Mouse (Mus musculus) layer of hippocampus, postnatal 36 days (tissue): ENCODE data around the gene Ctnna3. TPM values are rescaled to one million over a fixed set of nuclear protein-coding genes. Genes with fewer than 3 reads are reported as not detected.
"Not testable (repeated sequence)": the region's sequence is repeated elsewhere in the genome, so short reads cannot be mapped to it uniquely, and the experiment has no call there.

Source experiments
- DNase-seq, 2 experiments: peaks; one replicate each; pipeline ENCODE4 v3.0.0; 2022
- total RNA-seq, 2 experiments: library from RNA; stranded (reverse); gene quantifications; 2 replicates each; pipeline ENCODE4 v1.2.3; 2021

Ctnna3 gene
- total RNA-seq, 2 experiments from 2014 or later, result 1.2 to 1.9 TPM

DNA sequence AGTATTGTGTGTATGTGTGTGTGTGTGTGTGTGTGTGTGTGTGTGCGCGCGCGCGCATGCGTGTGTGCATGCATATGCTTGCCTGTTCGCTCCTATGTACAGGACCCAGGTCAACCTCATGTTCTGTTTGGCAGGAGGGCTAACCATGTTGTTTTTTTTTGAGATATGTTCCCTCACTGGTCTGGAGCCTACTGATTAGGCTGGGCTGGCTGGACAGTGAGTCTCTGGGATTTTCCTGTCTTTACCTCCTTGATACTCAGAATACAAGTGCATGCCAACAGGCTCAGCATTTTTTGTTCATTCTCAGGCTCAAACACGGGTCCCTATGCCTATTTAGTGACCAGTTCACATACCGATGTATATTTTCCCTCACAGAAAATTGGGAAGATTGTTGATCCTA lies 794.1 kb downstream of the Ctnna3 start:
- no peak for DNase-seq

DNA sequence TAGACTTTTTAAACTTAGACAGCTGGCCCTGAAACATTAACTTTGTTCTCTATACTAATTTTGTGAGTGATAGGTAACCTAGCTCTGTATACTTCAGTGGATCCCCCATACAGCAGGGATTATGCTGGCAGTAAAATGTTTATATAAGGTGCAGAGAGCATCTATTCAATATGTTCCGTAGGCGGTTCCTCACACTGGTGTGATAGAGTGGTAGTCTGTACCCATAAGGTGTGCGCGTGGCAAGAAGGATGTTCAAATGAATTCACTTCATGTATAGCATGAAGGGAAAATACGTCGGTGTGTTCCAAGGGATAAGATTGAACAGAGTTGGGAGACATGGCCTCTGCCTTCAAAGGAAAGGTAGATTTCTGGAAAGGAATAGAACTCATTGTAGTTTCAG lies 794.5 kb downstream of the Ctnna3 start:
- no peak for DNase-seq

DNA sequence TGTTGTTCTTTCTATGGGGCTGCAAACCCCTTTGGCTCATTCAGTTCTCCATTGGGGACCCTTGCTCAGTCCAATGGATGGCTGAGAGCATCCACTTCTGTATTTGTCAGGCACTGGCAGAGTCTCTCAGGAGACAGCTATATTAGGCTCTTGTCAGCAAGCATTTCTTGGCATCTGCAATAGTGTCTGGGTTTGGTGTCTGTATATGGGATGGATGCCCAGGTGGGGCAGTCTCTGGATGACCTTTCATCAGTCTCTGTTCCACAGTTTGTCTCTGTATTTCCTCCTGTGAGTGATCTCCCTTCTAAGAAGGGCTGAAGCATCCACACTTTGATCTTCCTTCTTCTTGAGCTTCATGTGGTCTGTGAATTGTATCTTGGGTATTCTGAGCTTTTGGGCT lies 795.9 kb downstream of the Ctnna3 start:
- DNase-seq, result not testable (repeated sequence)

DNA sequence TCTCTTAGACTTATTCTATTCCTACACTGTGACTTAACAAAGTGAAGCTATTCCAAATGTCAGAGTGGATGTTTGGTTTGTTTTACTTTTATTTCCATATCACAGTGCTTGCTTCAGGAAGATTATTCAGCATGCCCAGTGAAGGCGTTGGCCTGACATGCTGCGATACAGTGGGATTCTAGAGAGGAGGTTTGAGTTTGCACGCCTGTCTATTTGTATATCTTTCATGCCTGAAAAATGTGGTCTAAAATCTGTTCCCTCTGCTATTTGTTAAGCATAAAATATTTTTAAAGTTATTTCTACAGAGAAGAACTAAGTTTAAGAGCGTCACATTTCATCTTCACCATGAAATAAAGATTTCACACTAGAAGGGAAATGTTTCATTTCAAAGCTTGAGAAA lies 813.5 kb downstream of the Ctnna3 start:
- DNase-seq, result no peak

DNA sequence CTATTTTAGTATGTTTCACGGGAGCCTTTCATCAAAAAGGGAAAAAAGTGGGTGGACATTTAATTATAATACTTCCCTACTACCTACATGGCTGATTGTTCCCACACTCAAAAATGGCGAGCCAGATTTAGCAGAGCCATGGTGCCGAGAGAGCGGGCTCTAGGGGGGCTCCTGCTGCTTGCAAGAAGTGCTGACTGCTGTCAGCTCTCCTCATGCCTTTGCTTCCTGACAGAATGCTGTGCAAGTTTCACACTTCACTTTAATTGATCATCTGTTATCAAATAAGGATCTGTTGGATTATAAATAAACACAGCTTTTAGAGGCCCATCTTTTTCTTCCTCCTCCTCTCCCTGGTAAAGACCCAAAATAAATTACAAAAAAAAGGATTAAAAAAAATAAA lies 838.3 kb downstream of the Ctnna3 start:
- DNase-seq, result no peak

DNA sequence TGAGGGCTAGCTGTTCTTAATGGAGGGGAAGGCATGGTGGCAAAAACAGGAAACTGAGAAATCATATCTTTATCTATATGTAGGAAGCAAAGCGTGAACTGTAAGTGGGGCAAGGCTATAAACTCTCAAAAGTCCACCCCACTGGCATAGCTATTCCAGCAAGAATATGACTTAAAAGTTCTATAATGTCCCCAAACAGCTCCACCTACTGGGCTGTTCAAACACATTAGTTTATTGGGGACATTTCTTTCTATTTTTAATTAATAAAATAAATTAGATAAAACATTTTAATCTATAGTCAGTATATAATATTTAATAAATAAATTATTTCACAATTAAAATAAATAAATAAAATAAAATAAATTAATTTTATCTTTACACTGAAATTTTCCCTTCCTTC lies 845.2 kb downstream of the Ctnna3 start:
- DNase-seq, result no peak

DNA sequence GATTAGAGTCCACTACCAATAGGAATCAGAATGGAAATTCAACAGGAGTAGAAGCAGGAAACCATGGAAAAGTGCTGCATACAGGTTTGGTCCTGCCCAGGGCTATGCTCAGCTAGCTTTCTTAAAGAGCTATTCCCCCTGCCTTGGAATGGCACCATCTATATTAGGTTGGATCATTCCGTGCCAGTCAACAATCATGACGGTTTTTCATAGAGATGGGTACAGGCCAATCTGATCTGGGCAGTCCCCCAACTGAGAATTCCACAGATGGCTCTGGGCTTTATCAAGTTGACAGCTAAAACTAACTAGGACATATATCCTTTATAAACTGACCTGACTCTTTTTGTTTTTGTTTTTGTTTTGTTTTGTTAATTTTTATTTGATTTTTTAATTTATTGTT lies 848.9 kb downstream of the Ctnna3 start:
- peak in 1 of 2 experiments; percentile 4 for DNase-seq

DNA sequence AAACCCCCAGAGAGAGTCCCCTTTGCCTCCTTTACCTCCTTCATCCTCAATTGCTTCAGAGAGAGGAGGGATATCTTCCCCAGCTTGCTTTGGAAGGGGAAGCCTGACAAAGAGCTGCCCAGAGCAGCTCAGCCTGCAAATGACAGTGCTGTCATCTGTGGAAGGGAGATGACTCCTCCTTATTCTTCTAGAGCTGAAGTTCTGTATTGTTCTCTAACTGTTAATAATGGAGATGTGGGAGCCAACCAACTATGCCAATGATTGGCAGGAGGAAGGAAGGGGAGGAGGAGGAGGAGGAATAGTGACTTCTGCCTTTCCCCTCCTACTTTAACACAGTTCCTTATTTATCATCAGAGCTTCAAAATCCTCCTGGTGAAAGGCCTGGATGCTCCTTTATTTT lies 875.9 kb downstream of the Ctnna3 start:
- peak in 1 of 2 experiments; percentile 1 for DNase-seq

DNA sequence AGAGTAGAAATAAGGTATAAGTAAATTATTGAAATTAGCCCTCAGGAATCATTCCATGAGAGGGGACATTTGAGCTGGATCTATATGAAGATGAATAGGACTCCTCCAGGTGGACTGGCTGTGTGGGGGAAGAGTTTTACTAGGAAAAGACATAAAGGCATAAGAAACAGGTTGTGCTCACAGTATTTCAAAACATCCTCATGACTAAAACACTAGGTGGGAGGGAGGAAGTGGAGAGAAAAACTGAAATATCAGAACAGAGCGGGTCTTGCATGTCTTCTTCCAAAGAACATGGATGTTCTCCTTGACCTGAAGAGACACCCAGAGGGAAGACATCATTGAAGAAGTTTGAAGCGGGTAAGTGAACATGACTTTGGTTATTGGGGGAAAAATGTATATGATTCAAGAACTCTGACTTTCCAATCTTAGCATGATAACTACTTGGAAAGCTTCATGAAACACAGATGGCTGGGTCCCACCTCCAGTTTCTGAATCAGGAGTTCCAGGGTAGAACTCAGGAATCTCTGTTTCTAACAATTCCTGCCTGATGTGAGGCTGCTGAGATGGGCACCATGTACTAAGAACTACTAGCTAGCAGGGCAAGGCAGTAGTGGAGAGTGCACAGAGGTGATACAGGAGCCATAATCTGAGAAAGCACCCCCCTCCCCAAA lies 881.9 kb downstream of the Ctnna3 start:
- no peak for DNase-seq

DNA sequence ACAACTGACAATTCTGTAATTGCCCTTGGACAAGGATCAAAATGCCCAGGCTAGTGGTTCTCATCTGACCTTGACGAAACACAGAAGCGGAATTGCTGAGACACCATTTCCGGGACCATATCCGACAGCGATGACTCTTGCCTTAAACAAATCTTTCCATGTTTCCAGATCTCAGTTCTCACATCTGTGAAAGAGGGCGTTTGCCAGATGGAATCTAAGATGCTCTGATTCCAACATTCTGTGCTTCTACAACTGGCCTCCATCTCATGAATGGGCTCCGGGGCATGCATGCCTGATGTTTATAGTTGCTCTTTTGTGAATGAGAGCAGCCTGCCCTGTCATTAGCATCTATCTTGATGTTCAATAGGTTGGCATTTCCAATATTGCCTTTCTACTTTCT lies 890.4 kb downstream of the Ctnna3 start:
- DNase-seq, result peak; percentile 5 to 8

DNA sequence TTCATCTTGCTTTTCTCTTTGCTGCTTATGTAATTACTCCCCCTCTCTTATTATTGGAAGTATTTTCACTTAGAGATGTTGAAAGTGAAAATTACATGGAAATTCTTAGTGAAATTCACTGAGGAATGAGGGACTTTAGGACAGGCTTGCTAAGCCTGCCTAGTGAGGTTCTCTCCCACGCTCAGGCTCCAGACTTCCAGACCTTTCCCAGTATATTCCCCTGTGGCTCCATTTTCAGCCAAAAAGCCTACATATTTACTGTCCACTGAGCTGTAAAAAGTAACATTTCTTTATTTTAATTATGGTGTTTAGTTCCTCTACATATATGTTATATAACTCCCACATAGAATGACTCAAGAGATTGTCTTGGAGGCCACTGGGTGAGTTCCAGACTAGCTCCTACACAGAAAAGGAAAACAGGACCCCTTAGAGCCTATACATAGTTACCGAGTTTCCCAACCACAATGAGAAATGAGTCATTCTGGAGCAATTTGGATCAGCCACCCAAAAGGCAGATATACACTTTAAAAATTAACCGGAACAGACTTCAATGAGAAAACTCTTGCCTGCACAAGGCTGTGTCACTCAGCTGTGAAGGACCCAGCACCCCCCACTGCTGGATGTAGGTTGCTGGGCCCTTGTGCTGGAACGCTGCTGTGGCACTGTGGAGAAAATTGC lies 912.9 kb downstream of the Ctnna3 start:
- no peak for DNase-seq

DNA sequence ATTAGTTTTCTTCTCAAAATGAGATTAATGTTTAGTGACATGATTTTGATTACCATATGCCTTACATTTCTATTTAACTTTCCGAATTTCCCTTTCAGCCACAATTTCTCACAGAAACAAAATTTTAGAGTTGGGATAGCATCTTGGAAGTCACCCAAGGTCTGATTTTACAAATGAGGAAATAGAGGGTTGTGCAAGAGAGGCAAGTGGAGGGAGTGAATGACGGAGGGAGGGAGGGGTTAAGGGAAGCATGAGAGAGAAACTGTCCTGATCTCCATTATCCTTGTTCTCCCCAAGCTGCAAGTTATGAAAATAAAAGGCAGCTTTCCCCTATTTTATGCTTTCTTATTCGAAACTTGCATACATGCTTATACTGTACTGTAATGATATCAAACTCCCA lies 943.4 kb downstream of the Ctnna3 start:
- DNase-seq, result no peak

DNA sequence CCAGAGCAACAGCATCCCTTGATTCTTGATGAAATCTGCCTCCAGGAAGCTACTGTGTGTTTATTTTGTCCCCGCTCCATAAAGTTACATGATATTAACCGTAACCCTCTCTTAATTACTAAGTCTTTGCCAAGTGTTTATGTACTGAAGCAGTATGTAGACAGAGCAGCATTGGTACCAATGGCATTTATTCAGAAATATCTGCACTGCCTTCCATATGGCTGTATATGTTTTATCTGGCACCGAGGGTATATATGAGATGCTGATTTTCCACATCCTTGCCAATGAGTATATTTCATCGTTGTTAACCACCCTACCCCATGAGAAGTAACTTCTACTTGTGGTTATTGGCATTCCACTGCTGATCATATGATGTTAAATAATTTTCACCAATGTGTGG lies 947.9 kb downstream of the Ctnna3 start:
- no peak for DNase-seq

DNA sequence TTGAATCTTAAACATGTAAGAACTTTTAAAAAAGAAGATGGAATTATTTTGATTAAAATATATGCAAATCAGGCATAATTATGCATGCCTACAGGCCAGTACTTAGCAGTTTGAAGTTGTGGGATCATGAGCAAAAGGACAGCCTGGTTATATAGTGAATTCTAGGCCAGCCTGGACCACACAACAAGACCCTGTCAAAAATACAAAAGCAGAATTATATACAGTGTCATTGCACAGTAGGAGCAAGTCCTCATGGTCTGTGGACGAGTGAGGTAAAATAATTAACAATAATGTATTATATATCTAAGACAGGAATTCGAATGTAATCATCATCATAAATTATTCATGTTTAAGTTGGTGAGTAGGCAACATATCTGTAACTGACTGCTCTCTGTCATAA lies 966.7 kb downstream of the Ctnna3 start:
- DNase-seq, result no peak

DNA sequence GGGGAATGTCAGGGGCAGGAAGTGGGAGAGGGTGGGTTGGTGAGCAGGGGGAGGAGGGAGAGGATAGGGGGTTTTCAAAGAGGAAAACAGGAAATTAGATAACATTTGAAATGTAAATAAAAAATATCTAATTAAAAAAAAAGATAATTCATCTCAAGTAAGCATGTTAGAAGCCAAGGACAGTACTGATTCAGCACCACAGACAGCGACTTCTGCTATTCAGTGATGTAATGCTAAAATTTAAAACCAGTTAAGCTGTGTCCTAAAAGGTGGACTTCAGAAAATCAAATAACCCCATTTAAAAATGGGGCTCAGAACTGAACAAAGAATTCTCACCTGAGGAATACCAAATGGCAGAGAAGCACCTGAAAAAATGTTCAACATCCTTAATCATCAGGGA lies 988.5 kb downstream of the Ctnna3 start:
- DNase-seq, result not testable (repeated sequence)

DNA sequence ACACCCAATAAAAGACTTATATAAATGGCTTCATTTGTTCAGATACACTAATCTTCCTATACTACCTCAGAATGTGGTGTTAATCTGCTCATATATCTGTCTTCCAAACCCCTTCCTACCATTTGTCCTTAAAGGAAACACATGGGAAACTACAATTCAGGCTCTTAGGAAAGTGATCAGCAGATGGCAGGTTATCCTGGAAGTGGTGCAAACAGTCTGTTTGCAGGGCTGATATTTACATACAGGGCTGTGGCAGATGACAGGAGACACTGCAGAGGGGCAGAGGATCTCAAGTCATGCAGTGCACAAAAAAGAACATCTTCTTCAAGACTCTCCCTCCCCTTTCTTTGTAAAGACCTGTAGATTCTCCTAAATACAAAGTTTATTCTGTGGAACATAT lies 1008.8 kb downstream of the Ctnna3 start:
- DNase-seq, result no peak

DNA sequence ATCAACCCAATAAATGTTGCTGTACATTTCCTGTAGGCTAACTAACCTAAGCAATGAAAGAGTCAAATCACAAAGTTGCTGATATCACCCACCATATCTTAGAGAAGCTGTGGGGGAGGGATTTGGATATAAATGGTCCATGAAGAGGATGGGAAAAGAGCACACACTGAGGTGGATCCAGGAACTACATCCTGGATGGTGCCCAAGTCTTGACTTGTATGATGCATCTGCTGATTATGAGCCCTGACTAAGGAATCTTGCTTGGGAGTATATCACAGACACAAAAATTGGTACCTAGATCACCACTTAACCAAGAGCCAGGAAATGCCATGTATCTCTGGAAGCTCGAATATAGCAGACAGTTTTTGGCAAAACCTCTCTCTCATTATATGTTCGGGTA lies 1018.7 kb downstream of the Ctnna3 start:
- no peak for DNase-seq

DNA sequence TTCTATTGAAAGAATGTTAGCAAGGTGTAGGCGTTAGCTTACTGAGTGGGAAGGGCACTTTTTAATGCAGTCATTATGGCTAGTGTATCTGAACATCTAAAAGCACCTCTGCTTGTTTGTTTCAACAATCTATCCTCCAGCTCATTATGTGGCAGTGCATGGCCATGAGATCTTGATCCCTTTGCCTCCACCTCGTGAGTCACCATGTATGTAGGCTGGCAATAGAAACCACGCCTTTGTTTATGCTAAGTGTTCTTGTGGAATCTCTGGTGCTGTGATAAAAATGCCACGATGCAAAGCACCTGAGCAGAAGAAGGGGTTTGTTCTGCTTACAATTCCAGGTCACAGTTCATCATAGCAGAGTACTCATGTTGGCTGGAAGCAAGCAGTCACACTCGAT lies 1053.4 kb downstream of the Ctnna3 start:
- no peak for DNase-seq

DNA sequence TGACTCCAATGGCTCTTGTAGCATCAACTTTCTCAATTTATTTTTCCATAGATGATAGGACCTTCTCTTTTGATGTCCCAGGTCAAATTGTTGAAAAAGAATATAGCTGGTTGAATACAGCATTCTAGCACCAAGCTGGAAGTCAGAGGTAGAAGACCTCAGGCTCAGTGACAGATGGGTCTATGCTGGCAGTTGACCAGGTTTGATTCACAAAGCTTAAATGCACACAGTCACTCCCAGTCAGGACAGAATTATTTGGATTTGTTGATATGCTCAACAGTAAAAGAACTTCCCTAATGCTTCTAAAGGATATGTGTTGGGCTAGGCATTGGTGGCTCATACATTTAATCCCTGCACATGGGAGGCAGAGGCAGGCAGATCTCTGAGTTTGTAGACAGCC lies 1059.6 kb downstream of the Ctnna3 start:
- DNase-seq, result no peak

DNA sequence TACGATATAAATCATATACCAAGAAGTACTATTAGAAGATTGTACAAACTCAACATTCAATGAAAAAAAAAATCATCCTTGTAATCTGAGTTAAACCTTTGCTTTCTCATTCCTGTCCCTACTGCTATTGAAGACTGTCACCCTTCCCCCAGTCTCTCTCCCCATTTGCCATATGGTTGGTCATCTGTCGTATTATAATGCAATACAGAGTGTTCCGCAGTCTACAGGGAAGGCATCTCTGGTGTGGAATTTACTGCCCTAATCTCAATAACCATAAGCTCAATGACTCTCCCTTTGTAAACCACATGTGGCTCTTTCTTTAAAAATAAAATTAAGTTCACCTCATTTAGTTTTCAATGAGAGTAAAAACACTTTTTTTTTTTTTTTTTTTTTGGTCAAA lies 1113.7 kb downstream of the Ctnna3 start:
- DNase-seq, result no peak

DNA sequence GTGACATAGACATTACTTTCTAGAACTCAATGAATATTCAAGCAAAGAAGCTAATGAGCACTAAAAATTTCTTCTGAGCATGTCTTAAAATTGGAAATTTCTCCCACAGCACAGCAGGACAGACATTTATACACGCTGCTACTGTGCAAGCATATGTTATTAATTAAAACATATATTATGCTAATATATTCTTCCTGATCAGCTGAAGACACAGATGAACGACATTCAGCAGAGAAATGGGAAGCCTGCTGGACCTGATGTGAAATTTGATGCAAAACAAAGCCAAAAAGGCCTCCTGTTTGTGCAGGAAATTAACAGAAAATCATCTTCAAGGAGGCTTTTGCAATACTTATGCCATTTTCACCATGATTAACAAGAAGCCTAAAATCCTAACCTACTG lies 1114.5 kb downstream of the Ctnna3 start:
- DNase-seq, result no peak

DNA sequence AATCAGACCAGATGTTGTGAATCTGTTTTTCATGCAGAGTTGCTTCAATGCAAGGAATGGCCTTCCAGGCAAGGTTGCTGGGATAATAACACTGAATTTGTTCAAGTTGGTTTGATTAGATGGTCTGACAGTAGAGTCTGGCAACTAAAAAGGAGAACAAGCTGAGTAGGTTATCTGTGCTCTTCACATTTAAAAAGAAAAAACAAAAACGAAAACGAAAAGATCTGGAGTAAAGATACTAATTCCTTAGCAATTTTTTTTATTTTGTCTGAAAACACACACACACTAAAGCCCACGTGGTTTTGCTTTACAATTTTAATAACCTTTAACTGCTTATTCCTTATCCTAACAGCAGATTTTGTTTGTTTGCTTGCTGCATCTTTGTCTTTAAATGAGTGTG lies 1141.4 kb downstream of the Ctnna3 start:
- no peak for DNase-seq

DNA sequence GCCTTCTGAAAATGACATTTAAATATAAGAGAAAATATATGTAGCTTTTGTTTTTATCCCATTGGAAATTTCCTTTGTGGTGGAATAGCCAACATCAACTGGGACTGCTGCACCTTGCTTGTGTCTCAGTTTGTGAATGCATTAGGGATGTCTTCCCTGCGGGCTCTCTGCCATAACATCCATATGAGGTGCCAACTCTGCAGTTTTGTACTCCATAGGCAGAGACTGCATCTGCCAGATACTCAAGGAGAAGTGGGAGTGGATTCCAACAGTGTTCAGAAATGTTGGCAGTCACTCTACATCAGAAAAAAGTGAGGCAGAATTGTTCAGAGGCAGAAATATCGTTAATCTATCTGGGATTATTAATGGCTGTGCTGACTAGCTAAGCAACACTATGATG lies 1158.2 kb downstream of the Ctnna3 start:
- DNase-seq, result peak; percentile 7 to 10

DNA sequence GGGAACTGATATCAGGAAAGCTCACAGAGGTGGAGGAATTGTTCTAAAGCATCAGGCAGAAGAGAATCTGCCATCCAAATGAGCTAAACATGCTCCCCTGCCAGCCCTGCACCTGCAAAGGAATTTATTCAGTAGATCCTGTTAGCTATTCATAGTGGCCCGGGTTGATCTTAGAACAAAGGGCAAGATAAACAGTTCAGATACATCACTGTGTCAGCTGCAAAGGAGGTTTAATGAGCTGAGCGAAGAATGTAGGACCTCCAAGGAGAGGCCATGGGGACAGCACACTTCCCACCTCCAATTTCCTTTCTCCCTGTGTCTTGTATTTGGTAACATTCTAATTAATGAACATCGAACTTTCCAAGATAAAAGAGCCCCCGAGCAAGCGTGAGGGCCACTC lies 1206.9 kb downstream of the Ctnna3 start:
- no peak for DNase-seq

DNA sequence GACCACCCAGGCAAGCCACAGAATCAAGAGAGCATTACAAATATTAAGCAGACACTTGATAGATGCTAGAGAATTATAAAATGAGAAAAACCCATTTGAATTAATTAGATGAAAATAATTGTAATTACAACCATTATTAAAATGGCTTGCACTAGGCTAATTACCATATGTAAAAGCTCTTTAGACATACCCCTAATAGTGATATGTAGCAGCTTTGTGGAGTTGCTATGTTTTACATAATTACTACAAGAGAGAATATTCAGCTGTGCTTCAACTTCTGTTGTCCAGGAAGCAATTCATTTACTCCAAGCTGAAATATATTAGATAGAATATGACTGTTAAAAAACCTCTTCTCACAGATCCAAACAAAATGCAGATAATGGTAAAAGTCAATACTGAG lies 1209.2 kb downstream of the Ctnna3 start:
- no peak for DNase-seq
